Comparison of ENCODE assay signal across 8 mouse cellular contexts in the genomic region with DNA sequence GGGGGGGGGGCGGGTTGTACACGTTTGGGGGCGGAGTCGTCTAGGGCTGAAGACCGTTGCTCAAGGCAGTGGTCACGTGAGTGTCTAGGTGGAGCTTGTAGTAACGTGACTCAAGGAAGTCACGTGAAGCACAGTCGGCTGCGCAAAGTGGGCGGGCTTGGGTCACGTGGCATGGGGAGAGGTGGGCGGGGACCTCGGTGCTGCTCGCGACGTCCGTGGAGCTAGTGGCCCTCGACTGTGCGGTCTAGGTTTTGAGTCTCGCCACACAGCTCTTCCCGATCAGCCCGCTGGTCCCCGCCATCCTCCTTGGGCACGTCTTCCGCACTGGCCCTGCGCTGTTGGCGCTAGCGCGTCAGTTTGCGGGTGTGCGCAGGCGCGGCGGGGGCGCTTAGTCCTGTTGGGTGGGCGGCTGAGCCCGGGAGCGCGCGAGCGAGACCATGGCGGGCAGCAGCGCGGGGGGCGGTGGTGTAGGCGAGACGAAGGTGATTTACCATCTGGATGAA. TPM values are rescaled to one million over a fixed set of nuclear protein-coding genes. Genes with fewer than 3 reads are reported as not detected.
DNase-seq lines count a peak whose midpoint lies in the region; ATAC-seq and TF ChIP-seq lines count a peak whose summit lies in the region.

A gene (plus strand): TSS at position 200 of the 503 bp plus-strand sequence.

- peak within 1 kb of the TSS; percentile 74 for H3K4me2 ChIP-seq in forebrain, postnatal 0 days (ENCODE audit: low read depth)

- WGBS in cerebellum, adult 2 months: under 1% methylated on average over 48 of the region's 48 CpGs
- WGBS in forebrain, postnatal 0 days: under 1% methylated on average over 47 of the region's 48 CpGs

- ATAC-seq in forebrain, postnatal 0 days: peak; percentile 81

- TF ChIP-seq POLR2A in cerebellum, adult 2 months (IDR thresholded peaks at IDR 0.05; ENCODE audit: borderline replicate concordance, insufficient read depth, low read length): peak; percentile 79

- H3K9ac ChIP-seq in forebrain, postnatal 0 days: peak within 1 kb of the TSS; percentile 77

- TF ChIP-seq CTCF in cerebellum, adult 2 months (IDR thresholded peaks at IDR 0.05; ENCODE audit: borderline replicate concordance, insufficient read depth, low read depth, low read length): no peak
- no peak; the same call in 1 of the 2 replicates for TF ChIP-seq CTCF in forebrain, postnatal 0 days (IDR thresholded peaks at IDR 0.05; ENCODE audit: low read depth)

- DNase-seq in MEL-GATA-1-ER (ENCODE audit: extremely low read depth, low read depth): peak; percentile 96
- peak; percentile 87 to 92 for DNase-seq in cerebellum, adult 2 months
- DNase-seq in forebrain, postnatal 0 days: peak; percentile 97
- DNase-seq in heart, postnatal 4 days: peak; percentile 92
- DNase-seq in layer of hippocampus, postnatal 10 days (ENCODE audit: low spot score in 2 of 2): peak; percentile 85 to 87
- DNase-seq in lung, postnatal 10 days: peak; percentile 96
- DNase-seq in ovary, postnatal 36 days (ENCODE audit: low spot score): peak; percentile 86
- DNase-seq in thymus, postnatal 25 days: peak; percentile 85

- no peaks in the 10 kb centered on the region for H3K27me3 ChIP-seq in cerebellum, adult 2 months (ENCODE audit: control insufficient read depth, insufficient read depth, low read length)
- H3K27me3 ChIP-seq in forebrain, postnatal 0 days (ENCODE audit: insufficient read depth, low read length): no peaks in the 10 kb centered on the region

- H3K9me3 ChIP-seq in forebrain, postnatal 0 days (ENCODE audit: low read length): no peaks in the 10 kb centered on the region

- peaks cover 3% of the 10 kb centered on the region for H3K4me1 ChIP-seq in cerebellum, adult 2 months (ENCODE audit: control insufficient read depth, insufficient read depth, low read length)
- H3K4me1 ChIP-seq in forebrain, postnatal 0 days (ENCODE audit: insufficient read depth): peaks cover 26% of the 10 kb centered on the region

- H3K36me3 ChIP-seq in forebrain, postnatal 0 days (ENCODE audit: insufficient read depth): peaks cover 27% of the 10 kb centered on the region

- H3K4me3 ChIP-seq in cerebellum, adult 2 months (replicated peaks; ENCODE audit: insufficient read depth, low read depth, low read length): peak within 1 kb of the TSS; percentile 96
- peak within 1 kb of the TSS; percentile 74 for H3K4me3 ChIP-seq in forebrain, postnatal 0 days (ENCODE audit: low read depth, low read length)

- peak within 1 kb of the TSS; percentile 78 for H3K27ac ChIP-seq in cerebellum, adult 2 months (ENCODE audit: insufficient read depth, low read length)
- H3K27ac ChIP-seq in forebrain, postnatal 0 days (ENCODE audit: low read depth, low read length): peak within 1 kb of the TSS; percentile 97

RNA-seq across cellular contexts. Expression of the gene that starts here (rescaled TPM):
- 27.2 and 28.9 TPM in 2 replicates for polyA plus RNA-seq in cerebellum, adult 2 months (2012; rRNA removed)
- 31.9 and 43.9 TPM in 2 replicates for total RNA-seq in forebrain, postnatal 0 days (2014; rRNA removed)
- 12.7 and 15.7 TPM in 2 replicates for polyA plus RNA-seq in forebrain, postnatal 0 days (2015; fragmentation: Nextera tagmentation; extraction: Ambion mirVana)
- 10 to 100 TPM; 13.1 to 14.0 TPM for total RNA-seq in heart, postnatal 4 days (2021)
- 10 to 100 TPM; 26.1 to 38.9 TPM for total RNA-seq in layer of hippocampus, postnatal 10 days (2021)

Comparison
In these comparisons a context has a peak if more than half of its experiments do, and no peak if none do; other contexts are left out.
1. Peak in every context shown above with its lines: DNase-seq, ATAC-seq, H3K4me3 ChIP-seq and H3K27ac ChIP-seq.